Mouse (Mus musculus) kidney, adult 9 months (tissue): ENCODE measurements around the gene Pex14.

Experiments
- DNase-seq: peaks from one replicate; pipeline ENCODE4 v3.0.0; 2022

Gene Pex14

DNA sequence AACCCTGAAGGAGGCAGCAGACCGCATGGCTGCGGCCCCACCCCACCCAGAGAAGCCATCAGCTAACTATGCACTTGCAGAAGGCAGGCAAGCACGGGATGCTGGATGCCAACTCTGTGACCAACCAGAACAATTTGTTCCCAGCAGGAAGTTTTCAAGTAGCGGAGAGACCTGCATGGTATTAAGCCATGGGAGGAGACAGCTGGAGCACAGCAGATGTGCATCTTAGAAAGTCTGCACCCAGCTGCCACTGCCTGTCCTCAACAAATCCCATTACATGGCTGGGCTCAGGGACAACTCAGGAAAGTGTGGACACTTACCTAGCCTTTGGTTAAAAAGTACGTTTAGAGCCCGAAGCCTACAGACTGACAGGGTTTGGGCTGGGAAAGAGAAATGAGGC lies 117.4 kb downstream of the Pex14 start:
- DNase-seq = no peak

DNA sequence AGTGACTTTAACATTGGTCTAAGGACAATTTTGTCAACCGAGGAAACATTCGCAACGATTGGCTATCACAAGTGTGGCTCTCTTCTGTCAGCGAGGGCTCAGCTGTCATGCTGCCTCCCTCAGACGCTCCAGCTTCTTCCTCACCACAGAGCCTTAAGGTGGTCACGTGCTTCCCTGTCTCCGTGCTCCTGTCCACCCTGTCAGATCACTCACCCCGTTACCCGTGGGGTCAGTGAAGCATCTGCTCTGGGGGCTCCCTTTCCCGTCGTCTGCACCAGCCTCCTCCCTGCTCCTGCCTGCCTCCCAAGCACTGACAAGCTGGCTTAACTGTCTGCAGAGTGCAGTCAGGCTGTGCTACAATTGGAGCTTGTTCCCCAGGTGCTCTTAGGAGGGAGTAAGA lies 119.8 kb downstream of the Pex14 start:
- DNase-seq = no peak

DNA sequence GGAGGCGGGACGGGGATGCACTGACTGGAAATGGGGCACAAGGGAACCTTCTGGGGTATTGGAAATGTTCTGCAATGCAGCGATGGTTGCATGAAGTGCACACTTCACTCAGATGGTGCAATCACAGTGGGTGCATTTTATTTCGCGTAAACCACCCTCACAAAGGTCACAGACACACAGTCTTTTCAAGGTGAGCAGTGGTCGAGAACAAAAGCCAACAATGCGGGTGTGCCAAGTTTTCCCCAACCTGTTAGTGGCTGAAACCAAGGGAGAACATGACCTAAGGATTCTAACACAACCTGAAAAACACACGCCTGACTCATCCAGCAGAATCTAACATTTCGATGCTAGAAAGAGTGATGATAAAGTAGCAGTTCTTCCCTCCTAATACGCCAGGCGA lies 120.8 kb downstream of the Pex14 start:
- DNase-seq = no peak

DNA sequence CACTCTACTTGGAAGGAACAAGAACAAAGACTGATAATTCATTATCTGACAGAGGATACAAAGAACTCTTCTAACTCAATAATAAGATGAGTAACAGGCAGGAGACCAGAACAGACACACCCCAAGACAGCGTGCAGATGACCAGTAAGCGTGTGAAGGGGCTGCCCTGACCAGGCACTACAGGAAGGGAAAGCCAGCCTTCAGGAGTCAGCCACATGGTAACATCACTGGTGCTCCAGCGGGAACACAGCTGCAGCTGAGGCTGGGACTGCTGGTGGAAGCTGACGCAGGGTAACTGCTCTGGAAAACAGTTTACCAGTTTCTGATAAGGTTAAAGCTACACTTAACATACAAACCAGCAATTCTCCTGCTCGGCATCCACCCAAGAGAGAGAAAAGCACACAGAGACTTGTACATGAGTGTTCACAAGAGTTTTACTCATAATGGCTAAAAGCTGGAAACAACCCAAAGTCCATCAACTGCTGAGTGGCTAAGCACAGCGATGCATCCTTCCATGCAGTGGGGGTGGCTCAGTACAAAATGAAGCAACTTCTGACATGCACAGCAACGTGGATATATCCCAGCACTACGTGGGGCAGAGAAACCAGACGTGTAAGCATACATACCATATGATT lies 121.3 kb downstream of the Pex14 start:
- no peak for DNase-seq

DNA sequence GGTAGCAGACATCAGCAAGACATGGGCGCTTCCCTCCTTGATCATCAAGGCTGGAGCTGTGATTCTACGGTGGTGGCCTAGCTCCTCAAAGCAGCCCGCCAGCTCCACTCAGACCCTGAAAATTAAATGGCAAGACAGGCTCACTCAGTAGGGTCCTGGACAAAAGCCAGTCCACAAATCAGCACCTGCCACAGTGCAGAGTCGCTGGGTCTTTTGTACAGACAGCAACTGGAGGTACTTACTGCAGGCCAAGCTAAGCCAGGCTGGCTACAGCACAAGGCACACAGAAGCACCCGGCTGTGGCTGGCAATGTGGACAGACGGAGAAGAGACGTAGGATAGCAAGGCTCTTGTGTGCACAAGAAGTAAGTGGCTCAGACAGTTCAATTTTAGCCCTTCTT lies 124.8 kb downstream of the Pex14 start:
- DNase-seq = no peak

DNA sequence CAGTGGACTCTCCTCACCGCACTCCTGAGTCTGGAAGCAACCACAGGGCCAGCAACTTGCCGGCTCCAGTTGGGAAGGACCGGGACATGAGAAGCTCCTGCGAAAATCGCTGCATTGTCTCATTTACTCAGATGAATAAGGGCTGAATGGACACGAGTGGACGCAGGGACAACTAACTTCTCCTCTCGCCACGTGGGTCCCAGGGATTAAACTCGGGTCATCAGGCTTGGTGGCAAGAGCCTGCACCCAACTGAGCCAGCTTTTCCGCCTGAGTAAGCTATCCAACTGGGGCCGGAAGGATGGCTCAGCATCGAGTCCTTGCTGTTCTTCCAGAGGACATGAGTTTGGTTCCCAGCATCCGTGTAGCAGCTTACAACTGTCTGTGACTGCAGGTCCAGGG lies 126.3 kb downstream of the Pex14 start:
- DNase-seq = no peak

DNA sequence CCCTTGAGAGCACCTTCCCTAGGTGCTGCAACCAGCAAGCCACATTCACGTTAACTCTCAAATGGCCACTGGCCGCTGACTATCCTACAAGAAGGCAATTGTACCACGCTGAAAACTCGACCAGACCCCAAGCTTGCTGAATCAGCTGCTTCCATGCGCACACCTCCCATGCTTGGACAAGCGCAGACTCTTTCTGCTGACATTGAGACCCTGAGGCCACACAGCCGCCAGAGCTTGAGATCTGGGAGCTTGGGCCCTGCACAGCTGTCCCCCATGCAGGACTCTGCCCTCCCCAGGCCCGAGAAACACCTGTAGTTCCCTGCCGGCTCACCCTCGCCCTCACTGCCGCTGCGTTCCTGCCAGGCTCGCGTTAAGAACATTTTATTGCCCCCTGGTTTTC lies 127.0 kb downstream of the Pex14 start:
- no peak for DNase-seq

DNA sequence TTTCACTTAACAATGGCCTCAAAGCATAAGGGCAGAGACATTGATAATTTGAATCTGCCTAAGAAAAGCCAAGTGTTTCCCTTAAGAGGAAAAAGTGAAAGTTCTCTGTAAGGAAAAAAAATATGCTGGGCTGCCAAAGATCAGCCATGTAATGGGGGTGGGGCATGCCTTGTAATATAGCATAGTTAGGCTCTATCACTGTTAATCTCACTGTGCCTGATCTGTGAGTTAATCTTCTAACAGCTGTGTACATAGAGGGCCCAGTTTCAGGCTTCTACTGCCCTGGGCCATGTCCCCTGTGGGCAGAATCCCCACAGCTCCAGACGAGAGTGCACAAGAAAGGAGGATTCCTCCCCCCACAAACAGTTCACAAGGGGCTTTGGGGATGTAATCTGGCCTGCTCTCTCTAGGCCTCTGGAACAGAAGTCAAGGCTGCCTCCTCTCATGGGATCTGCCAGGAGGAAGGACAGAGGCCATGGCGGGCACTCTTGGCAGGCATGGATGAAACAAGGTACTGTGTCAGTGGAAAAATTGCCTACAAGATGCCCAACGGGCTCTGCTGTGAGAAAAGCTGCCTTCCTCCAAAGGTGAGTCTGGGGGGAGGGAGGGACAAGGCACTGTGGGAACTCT lies 127.9 kb downstream of the Pex14 start:
- DNase-seq = no peak

DNA sequence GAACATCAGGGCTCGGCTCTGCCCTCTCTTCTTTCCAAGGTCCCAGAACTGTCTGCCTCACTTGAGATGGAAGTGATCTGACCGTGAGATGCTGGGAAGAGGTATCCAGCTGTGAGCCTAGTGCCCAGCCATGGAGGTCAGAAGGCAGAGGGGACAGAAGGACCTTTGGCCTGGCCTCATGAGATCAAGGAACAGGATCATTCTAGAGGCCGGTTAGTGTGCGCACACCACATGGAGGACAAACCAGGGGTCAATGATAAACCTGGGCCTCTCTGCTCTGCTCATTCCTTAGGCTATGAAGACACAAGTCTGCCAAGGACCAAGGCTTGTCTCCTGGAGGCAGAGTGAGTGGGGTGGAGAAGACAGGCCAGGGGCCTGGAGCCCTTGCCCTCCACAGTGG lies 128.9 kb downstream of the Pex14 start:
- peak; percentile 53 for DNase-seq

DNA sequence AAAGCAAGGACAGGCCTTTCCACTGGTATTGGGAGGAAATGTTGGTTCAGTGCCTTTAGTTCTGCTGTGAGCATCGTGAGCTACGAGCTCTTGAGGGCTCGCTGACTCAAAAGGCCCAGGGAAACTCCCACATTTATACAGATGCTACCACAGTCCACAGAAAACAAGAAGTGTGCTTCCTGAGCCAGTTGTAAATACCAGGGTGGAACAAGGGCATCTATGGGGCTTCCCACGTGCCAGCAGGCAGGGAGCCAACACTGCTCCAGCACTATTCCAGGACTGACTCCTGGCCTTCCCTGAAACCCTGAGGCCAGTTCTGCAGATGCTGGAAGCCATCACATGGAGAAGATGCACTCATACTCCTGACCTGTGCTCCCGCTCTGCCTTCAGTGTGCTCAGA lies 130.1 kb downstream of the Pex14 start:
- DNase-seq = peak; percentile 57

DNA sequence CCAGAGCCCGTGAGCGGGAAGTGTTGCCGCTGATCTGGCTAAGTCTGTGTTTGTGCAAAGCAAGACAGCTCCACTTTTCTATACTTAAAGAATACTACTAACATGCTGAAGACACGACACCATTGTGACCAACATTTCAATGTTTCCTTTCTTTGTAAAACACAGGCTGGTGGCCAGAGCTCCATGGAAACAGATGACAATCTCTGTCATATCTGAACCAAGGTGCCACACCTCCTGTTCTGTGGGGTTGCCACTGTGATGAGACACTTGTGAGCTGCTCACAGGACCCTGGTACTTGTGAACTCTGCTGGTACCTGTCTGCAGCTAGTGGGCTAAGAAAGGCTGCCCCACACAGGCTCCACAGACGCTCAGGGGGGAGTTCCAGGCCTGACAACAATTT lies 130.8 kb downstream of the Pex14 start:
- no peak for DNase-seq

DNA sequence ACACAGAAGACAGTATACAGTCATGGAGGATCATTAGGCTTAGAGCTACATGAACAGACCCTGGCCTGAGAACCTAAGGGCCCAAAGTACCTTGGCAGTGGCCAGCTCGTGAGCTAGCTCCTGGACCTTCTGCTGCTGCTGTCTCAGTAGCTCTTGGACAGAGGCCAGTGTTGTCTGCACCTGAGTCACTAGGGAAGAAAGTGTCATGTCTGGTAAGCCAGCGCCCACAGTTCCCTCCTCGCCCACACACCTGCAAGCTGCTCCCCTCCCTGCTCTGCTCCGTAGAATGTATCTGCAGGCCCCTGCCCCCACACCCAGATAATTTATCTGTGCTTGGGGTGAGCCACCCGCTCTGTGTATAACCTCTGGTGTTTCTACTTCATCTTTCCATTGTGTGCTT lies 133.5 kb downstream of the Pex14 start:
- no peak for DNase-seq

DNA sequence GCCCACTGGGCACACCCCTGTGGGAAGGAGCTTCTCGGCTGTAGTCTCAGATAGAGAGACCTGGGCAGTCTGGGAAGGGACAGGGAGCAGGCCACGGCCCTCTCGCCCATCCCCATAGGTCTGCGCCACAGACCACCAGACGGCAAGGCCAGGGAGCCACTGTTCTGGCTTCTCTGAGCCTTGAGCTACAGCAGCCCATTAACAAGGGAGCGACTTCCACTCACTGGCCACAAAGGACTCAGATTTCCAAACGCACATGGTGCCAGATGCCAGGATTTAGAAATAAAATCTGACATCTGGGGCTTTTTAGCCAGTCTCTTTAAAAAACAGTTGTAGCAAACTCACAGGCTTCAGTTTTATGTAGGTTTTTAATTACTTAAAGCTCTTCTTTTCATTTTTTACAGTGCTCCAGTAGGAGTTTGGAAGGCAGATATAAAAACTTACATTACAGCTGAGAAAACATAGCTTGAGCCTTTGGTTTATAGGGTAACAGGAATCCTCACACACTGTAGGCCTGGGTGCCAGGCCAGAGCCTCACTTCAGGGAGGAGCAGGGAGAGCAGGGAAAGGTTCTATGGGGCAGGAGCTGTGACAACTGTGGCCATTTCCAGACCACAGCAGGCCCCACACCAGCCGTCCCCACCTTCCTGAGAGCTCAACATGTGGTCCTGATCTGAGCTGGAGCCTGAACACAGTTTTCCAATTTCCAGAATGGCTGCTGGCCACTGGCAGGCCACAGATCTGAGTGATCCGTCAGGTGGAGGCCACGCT lies 134.9 kb downstream of the Pex14 start:
- no peak for DNase-seq

DNA sequence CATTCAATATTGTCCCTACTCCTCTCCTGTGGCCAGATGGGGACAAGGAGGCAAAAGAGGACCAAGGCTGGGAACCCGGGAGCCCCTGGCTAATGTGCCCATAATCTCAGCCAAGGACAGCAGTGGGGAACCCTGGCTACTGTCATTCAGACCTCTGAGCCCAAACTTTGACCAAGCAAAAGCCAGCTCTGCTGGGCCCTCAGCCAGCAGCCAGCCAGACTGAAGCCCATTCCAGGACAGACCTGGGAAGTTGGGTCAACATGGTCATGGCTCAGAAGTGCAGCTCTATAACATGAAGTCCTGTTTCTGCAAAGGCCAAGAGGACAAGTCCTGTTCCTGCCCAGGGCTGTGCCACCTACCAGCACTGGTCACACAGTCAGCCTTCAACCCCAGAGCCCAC lies 137.6 kb downstream of the Pex14 start:
- DNase-seq = peak; percentile 61

DNA sequence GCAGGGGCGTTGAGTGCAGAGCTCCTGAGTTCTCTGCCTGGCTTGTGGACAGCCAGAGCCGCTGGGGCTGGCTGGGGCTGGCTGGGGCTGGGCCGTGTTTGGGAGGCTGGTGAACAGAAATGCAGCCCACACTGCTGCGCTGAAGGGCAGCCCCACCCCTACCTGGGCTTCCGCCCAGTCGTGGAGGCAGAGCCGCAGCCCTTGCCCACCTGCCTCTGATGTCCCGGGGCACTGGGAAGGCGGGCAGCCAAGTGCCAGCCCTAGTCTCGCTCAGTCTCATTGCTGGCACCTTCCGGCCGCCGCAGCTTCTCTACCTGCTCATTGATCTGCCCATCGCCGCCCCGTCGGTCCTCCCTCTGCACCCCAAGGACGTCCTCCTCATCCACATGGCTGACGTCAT lies 138.6 kb downstream of the Pex14 start:
- peak; percentile 34 for DNase-seq

DNA sequence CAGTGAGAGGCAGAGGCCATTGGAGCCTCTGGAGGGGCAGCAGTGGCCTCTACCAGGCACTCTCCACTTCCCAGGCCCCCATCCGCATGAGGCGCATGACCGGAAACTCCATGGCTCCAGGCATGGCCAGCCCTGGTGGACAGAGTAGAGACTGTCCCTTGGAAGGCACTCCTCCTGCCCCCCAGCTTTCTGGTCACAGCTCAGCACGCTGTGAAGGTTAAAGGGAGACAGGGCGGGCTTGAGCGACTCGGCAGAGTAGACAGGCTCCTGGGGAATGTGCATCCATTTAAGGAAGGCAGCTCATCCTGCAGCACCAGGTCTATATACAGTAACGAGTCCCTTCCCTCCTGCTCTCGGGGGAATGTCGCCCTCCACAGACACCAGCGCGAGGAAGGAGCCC lies 139.7 kb downstream of the Pex14 start:
- DNase-seq = peak; percentile 67

DNA sequence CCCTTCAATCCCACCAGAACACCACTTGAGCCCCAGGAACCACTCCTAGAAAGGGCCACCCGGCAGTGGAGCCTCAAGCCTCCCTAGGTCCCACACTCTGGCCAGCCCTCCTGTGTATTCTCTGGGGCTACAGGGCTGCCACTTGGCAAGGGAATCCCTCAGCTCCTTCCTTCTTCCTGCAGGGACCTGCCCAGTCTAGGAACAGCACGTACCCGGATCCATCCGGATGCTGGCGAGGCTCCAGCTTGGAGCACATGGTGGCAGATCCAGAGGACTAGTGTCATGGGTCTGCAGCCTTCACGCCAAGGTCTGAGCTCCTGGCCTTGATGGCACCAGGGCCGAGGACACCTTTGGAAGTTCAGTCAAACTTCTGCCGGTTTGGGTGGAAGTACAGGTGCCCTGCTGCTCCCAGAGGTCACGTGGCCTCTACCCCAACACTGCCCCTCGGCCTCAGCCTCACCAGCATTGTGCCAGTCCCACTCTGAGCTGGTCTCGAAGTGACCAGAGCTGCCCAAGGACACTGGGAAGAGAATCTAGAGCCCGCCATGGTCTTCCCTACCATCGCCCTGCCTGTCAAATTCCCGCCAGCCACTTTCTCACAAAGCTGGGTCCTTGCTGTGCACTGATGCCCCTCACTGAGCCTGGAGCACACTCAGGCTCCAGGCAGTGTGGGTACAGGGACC lies 144.4 kb downstream of the Pex14 start:
- DNase-seq = peak; percentile 79

DNA sequence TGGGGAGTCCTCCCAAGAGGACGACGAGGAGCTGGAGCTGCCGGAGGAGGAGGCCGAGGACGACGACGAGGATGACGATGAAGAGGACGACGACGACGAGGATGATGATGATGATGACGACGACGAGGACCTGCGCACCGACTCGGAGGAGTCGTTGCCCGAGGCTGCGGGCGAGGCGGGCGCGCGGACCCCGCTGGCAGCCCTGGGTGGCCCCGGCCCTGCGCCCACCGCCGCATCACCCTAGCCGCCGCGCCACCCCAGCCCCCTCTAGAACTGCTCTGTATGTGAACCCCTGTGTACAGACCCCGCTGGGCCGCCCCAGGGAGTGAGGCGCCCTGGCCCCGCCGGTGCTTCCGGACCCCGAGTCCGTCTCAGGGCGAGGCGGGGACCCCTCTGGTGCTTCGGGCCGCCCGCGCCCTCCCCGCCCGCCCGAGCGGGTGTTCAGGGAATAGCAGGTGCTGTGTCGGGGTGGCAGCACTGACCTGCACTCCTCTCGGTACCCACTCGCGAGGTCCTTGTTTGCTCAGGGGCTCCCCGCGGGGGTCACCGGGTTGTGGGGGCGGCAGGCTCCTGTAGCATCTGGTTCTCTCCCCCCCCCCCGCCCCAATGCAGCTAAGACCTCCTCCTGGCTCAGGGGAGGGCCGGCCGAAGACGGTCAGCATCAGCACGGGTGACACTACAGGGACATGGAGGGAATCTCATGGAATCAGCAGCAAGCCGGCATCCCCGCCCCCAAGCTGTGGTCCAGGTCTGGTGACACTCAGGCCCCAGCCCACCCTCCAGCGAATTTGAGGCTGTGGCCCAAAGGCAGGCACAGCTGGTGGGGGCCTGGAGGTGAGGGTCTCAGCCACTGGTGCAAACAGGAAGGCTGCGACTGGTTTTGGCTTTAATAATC lies 147.1 kb downstream of the Pex14 start:
- DNase-seq = no peak

DNA sequence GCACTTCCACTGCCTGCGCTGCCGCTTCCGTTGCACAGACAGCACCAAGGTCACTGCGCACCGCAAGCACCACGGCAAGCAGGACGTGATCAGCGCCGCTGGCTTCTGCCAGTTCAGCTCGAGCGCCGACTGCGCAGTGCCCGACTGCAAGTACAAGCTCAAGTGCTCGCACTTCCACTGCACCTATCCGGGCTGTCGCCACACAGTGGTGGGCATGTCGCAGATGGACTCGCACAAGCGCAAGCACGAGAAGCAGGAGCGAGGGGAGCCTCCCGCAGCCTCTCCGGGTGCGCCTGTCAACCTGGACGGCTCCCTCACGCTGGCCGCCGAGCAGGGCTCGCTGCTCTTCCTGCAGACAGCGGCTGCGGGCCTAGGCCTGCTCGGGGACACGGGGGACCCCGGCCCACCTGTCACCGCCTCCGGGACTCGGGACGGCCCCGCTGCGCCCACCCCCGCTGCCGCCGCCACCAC lies 147.8 kb downstream of the Pex14 start:
- DNase-seq = no peak

DNA sequence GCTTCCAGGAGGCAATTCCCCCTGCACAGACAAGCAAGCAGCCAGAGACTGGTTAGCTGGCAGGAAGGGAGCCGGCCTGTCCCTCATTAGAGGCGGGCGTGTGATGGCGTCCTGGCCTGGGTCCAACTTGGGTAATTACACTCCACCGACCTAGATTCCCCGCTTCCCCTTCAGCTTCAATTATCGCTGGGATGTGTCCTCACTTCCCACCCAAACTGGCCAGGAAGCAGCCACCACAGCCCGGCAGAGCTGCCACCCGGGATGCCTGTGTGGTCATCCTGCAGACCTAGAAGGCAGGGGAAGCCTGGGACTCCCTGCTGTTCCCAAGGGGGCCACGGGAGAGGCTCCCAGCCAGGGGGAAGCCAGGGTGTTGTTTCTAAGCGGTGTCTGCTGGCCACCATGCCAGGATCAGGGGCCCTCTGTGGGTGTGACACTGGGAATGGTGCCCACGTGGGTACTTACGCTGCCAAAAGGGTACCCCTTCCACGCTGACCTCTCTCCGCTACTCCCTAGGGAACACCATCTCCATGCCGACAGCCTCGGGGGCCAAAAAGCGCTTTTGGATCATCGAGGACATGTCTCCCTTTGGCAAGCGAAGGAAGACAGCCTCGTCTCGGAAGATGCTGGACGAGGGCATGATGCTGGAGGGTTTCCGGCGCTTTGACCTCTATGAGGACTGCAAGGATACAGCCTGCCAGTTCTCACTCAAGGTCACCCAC lies 148.6 kb downstream of the Pex14 start:
- DNase-seq = peak; percentile 40

DNA sequence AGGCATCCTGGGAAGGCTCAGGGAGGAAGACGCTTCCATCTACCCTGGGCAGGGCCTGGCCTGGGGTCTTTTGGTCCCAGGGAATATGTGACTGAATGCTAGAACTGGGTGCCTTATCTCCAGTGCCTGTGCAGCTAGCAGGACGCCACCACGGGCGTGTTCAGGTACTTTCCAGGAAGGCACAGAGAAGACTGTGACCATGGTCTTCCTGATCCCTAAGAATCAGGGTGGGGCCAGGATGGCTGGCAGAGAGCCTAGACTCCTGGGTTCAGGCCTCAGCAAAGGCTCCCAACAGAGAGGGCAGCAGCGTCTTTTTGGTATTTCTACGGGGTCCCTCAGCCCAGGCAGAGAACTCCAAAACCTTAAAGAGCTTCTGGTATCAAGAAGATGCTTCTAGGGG lies 149.2 kb downstream of the Pex14 start:
- no peak for DNase-seq

DNA sequence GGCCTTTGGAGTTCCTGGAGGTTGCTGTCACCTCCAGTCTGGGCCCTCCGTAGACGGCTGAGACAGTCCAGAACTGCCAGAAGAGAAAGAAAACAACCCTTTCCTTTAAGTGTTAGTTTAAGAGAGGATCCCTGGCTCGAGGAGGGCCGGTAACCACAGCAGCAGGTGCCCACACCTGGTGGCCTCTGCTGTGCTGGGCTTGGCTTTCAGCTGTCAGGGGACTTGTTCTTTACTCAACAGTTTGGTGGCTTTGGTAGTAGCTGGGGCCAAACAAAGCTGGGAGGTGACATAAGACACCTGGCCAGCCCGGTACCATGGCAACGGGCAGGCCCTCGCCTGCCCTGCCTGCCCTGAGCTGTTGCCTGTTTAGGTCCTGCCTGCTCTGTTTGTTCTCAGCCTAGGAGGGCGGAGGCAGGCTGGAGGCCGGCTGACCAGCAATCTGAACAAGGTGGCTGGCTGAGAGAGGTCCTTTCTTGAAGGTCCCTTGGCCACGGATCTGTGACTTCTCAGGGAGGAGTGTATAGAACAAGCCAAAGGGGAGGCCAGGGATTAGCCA lies 151.8 kb downstream of the Pex14 start:
- peak; percentile 61 for DNase-seq
